Mouse (Mus musculus) pancreas, adult 10 weeks (tissue): Measurements from ENCODE around the gene Alkbh5. TPM values are rescaled to one million over a fixed set of nuclear protein-coding genes. Genes with fewer than 3 reads are reported as not detected.

ENCODE experiments used
- polyA plus RNA-seq: library from polyadenylated mRNA; stranded (reverse); fragments of 350-450 nt; fragmentation: Illumina TruSeq; extraction: RNeasy Lipid Tissue Mini Kit (QIAGEN cat#74804); gene quantifications from one replicate; pipeline ENCODE4 v1.2.3, GENCODE M21; 2015; ENCODE audit warnings: low read depth, low replicate concordance; ENCODE audit not compliant: insufficient read depth

The Alkbh5 gene
- 9.5 TPM for polyA plus RNA-seq

DNA sequence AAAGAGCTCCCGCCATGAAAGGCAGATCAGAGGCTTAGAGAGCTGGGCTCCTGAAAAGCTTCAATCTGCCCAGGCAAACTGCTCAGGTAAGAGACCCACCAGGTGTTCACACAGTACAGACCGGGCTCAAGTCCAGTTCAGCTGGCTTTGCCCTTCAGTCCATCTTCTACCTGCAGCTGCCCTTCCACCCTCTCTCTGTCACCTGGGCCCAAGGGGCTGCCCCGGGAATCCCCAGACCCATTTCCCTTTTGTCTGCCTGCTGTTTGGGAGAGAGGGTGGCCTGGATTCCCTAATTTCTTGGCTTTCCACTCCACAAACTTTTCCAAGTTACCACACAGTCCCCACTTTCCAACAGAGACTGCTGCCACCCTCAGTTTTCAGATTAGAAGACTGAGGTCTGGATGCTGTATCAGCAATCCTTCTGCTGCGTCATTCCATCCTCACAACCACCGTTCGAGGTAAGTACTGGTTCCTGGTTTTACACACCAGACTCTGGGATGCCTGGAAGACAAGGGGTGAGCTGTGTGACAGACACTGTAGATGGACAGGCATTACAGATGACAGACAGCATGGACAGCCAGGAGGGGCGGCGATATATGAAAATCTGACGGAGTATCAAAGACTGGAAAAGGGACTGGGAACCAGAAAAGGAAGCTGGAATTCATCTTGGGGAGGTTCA, at the start of gene Alkbh5:
Gene Alkbh5, plus strand, starts transcription at position 202 of the 679 bp plus-strand sequence.

Other genes with a start within 250 kb of the Alkbh5 start
- gene Tom1l2, start 183.5 kb upstream of the Alkbh5 start, polyA plus RNA-seq: 13.1 TPM
- gene Drc3, start 183.1 kb upstream of the Alkbh5 start, polyA plus RNA-seq: not detected
- 7.5 TPM for gene Gid4, start 119.2 kb upstream of the Alkbh5 start, polyA plus RNA-seq
- 5.6 TPM for gene Atpaf2, start 117.9 kb upstream of the Alkbh5 start, polyA plus RNA-seq
- gene Drg2, start 81.8 kb upstream of the Alkbh5 start, polyA plus RNA-seq: 14.7 TPM
- not detected for gene Myo15, start 67.0 kb upstream of the Alkbh5 start, polyA plus RNA-seq
- gene Llgl1, start 163.3 kb downstream of the Alkbh5 start, polyA plus RNA-seq: 5.1 TPM
- gene Flii, start 190.9 kb downstream of the Alkbh5 start, polyA plus RNA-seq: 22.9 TPM
- gene Mief2, start 192.0 kb downstream of the Alkbh5 start, polyA plus RNA-seq: 5.6 TPM
- 1.8 TPM for gene Top3a, start 241.0 kb downstream of the Alkbh5 start, polyA plus RNA-seq
- gene Smcr8, start 241.1 kb downstream of the Alkbh5 start, polyA plus RNA-seq: 3.7 TPM